Mouse (Mus musculus) MEL (cell line): ENCODE measurements around the gene Vti1b. TPM values are rescaled to one million over a fixed set of nuclear protein-coding genes. Genes with fewer than 3 reads are reported as not detected.

ENCODE experiments used
- DNase-seq: peaks from one replicate; pipeline ENCODE4 v3.0.0; 2011; ENCODE audit warnings: low read depth, low spot score
- H3K27ac ChIP-seq: 2 replicates; pipeline ENCODE4 v1.5.1; 2012; ENCODE audit warnings: low read depth, mild to moderate bottlenecking, control low read depth, low read length, moderate library complexity; ENCODE audit not compliant: control insufficient read depth
- H3K27me3 ChIP-seq, 2 experiments: fragments of 150-350 bp in 1 of 2; sonication (generic) in 1 of 2; 2 replicates each; pipeline ENCODE4 v1.6.1; 2012; ENCODE audit warnings: low read length in 2 of 2, mild to moderate bottlenecking in 2 of 2, improper control_type of control experiment in 1 of 2, moderate library complexity in 1 of 2; ENCODE audit not compliant: insufficient read depth in 2 of 2, control insufficient read depth in 1 of 2
- H3K36me3 ChIP-seq, 2 experiments: 2 replicates each; pipeline ENCODE4 v1.6.1; 2012 to 2014; ENCODE audit warnings: low read length in 2 of 2, improper control_type of control experiment in 1 of 2, inconsistent platforms in 1 of 2, mild to moderate bottlenecking in 1 of 2; ENCODE audit not compliant: insufficient read depth in 2 of 2, control insufficient read depth in 1 of 2
- H3K4me1 ChIP-seq, 2 experiments: fragments of 150-350 bp in 1 of 2; sonication (generic) in 1 of 2; 2 replicates each; pipeline ENCODE4 v1.6.1; 2012; ENCODE audit warnings: low read length in 2 of 2, improper control_type of control experiment in 1 of 2, mild to moderate bottlenecking in 1 of 2; ENCODE audit not compliant: insufficient read depth in 2 of 2, control insufficient read depth in 1 of 2
- H3K4me3 ChIP-seq, 2 experiments: fragments of 150-350 bp in 1 of 2; sonication (generic) in 1 of 2; 2 replicates each; pipeline ENCODE4 v1.5.1; 2012; ENCODE audit warnings: low read depth in 2 of 2, low read length in 2 of 2, mild to moderate bottlenecking in 2 of 2, moderate library complexity in 2 of 2, control low read depth in 1 of 2, improper control_type of control experiment in 1 of 2; ENCODE audit not compliant: control insufficient read depth in 1 of 2, insufficient read depth in 1 of 2
- H3K79me2 ChIP-seq: 2 replicates; pipeline ENCODE4 v1.6.1; 2012; ENCODE audit warnings: mild to moderate bottlenecking, low read length, moderate library complexity; ENCODE audit not compliant: control insufficient read depth, poor library complexity, insufficient read depth
- H3K9ac ChIP-seq: 2 replicates; pipeline ENCODE4 v1.6.1; 2012; ENCODE audit warnings: low read depth, mild to moderate bottlenecking, control low read depth, low read length, moderate library complexity; ENCODE audit not compliant: control insufficient read depth, poor library complexity, severe bottlenecking
- H3K9me3 ChIP-seq: fragments of 150-350 bp; sonication (generic); replicated peaks from 2 replicates; pipeline ENCODE4 v1.6.1; 2012; ENCODE audit warnings: mild to moderate bottlenecking, low read length, improper control_type of control experiment, moderate library complexity; ENCODE audit not compliant: insufficient read depth
- BHLHE40 ChIP-seq: IDR thresholded peaks from 2 replicates; pipeline ENCODE4 v1.6.1; 2012; ENCODE audit warnings: low read depth, mild to moderate bottlenecking, inconsistent platforms, low read length, improper control_type of control experiment, borderline replicate concordance
- EP300 ChIP-seq, 2 experiments: IDR thresholded peaks; 2 replicates each; pipeline ENCODE4 v1.6.1; 2011; ENCODE audit warnings: improper control_type of control experiment in 2 of 2, low read length in 2 of 2, low read depth in 1 of 2, mild to moderate bottlenecking in 1 of 2
- ETS1 ChIP-seq: IDR thresholded peaks from 2 replicates; pipeline ENCODE4 v1.6.1; 2012; ENCODE audit warnings: low read depth, mild to moderate bottlenecking, inconsistent platforms, low read length, improper control_type of control experiment, moderate library complexity
- HCFC1 ChIP-seq: IDR thresholded peaks from 2 replicates; pipeline ENCODE4 v1.6.1; 2012; ENCODE audit warnings: low read depth, mild to moderate bottlenecking, inconsistent platforms, low read length, improper control_type of control experiment, moderate library complexity
- JUND ChIP-seq: IDR thresholded peaks from 2 replicates; pipeline ENCODE4 v1.6.1; 2011; ENCODE audit warnings: low read depth, mild to moderate bottlenecking, improper control_type of control experiment, low read length
- MAFK ChIP-seq: IDR thresholded peaks from 2 replicates; pipeline ENCODE4 v1.6.1; 2011; ENCODE audit warnings: low read depth, mild to moderate bottlenecking, low read length, improper control_type of control experiment, borderline replicate concordance
- MAX ChIP-seq: IDR thresholded peaks from 2 replicates; pipeline ENCODE4 v1.6.1; 2011; ENCODE audit warnings: low read length, improper control_type of control experiment
- MEF2A ChIP-seq: IDR thresholded peaks from 2 replicates; pipeline ENCODE4 v1.6.1; 2014; ENCODE audit warnings: low read depth, mild to moderate bottlenecking, inconsistent platforms, low read length, improper control_type of control experiment; ENCODE audit not compliant: poor library complexity, insufficient replicate concordance, severe bottlenecking; ENCODE audit errors: extremely low read depth
- NELFE ChIP-seq: IDR thresholded peaks from 2 replicates; pipeline ENCODE4 v1.6.1; 2011; ENCODE audit warnings: low read depth, low read length, improper control_type of control experiment
- POLR2A ChIP-seq, 2 experiments: IDR thresholded peaks; 2 replicates each; pipeline ENCODE4 v1.6.1; 2011 to 2012; ENCODE audit warnings: low read length in 2 of 2, mild to moderate bottlenecking in 2 of 2, control low read depth in 1 of 2, improper control_type of control experiment in 1 of 2, low read depth in 1 of 2, moderate library complexity in 1 of 2; ENCODE audit not compliant: control insufficient read depth in 1 of 2, insufficient read depth in 1 of 2, poor library complexity in 1 of 2
- POLR2AphosphoS2 ChIP-seq: IDR thresholded peaks from 2 replicates; pipeline ENCODE4 v1.6.1; 2011; ENCODE audit warnings: low read length, improper control_type of control experiment
- SIN3A ChIP-seq: IDR thresholded peaks from 2 replicates; pipeline ENCODE4 v1.6.1; 2012; ENCODE audit warnings: low read length, improper control_type of control experiment, inconsistent platforms
- TBP ChIP-seq: IDR thresholded peaks from 2 replicates; pipeline ENCODE4 v1.8.0; 2011; ENCODE audit warnings: low read depth, low read length, improper control_type of control experiment
- USF1 ChIP-seq: IDR thresholded peaks from 2 replicates; pipeline ENCODE4 v1.6.1; 2014; ENCODE audit warnings: low read depth, mild to moderate bottlenecking, inconsistent platforms, low read length, improper control_type of control experiment, moderate library complexity
- USF2 ChIP-seq, 2 experiments: IDR thresholded peaks; 2 replicates each; pipeline ENCODE4 v1.6.1; 2011 to 2012; ENCODE audit warnings: improper control_type of control experiment in 2 of 2, low read length in 2 of 2, borderline replicate concordance in 1 of 2, inconsistent platforms in 1 of 2, low read depth in 1 of 2, mild to moderate bottlenecking in 1 of 2; ENCODE audit not compliant: insufficient read depth in 1 of 2
- ZC3H11A ChIP-seq: IDR thresholded peaks from 2 replicates; pipeline ENCODE4 v1.6.1; 2012; ENCODE audit warnings: low read depth, mild to moderate bottlenecking, inconsistent platforms, low read length, improper control_type of control experiment
- ZKSCAN1 ChIP-seq: IDR thresholded peaks from 2 replicates; pipeline ENCODE4 v1.6.1; 2012; ENCODE audit warnings: low read depth, mild to moderate bottlenecking, inconsistent platforms, low read length, improper control_type of control experiment, moderate library complexity
- ZNF384 ChIP-seq: IDR thresholded peaks from 2 replicates; pipeline ENCODE4 v1.6.1; 2012; ENCODE audit warnings: low read depth, mild to moderate bottlenecking, inconsistent platforms, low read length, improper control_type of control experiment
- polyA plus RNA-seq, 2 experiments: library from polyadenylated mRNA; stranded (reverse) in 1 of 2; unstranded in 1 of 2; fragments of >175 nt in 1 of 2; fragments of >200 nt in 1 of 2; gene quantifications; 2 replicates each; pipeline versions ENCODE4 v1.2.1 to v1.2.4; 2012; ENCODE audit warnings: low replicate concordance in 2 of 2, low read depth in 1 of 2; ENCODE audit not compliant: insufficient read length in 2 of 2, insufficient read depth in 1 of 2, missing spikeins in 1 of 2
- total RNA-seq: library from RNA; depleted of rRNA; stranded (reverse); fragments of 300-350 nt; gene quantifications from 2 replicates; pipeline ENCODE4 v1.2.3, GENCODE M21; 2012

Vti1b gene
- total and polyA plus RNA-seq, 3 experiments: 54.3 to 69.8 TPM; not detected in 1

DNA sequence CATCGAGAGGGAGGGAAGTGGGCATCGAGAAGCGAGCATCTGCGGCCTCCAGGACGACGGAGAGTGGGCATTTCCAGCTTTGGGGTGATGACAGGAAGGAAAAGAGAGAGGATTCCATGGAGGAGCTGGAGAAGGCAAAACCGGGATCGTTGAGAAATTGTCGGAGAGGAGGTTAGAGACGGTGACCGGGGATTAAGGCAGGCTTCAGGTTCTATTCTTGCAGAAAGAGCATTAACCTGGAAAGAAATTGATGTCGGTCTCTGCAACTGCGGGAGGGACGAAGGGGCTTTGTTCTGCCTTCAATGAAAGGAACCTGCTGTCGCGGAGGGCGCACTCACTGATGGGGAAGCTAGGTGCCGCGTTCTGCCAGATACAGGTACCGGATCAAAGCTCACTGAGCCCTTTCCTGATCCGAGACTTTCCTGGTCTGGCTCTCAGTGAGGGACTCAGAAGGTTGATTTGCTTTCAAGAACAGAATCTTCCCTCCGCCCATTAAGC, 41.2 kb downstream of the Vti1b start:
- Histone ChIP-seq H3K79me2 (no peaks in the 10 kb centered on the region), H3K4me3 (no peak overlapping the region), H3K36me3 (no peaks in the 10 kb centered on the region), H3K9ac (no peak overlapping the region), H3K27ac (no peak overlapping the region), H3K27me3 (peaks cover 3 to 12% of the 10 kb centered on the region in 2 experiments), H3K9me3 (no peaks in the 10 kb centered on the region), H3K4me1 (no peaks in the 10 kb centered on the region)
- no peak for DNase-seq
- TF ChIP-seq JUND (no peak), TBP (no peak), MEF2A (no peak), MAX (no peak), POLR2AphosphoS2 (no peak), ZKSCAN1 (no peak), ZC3H11A (no peak), SIN3A (no peak), USF2 (IDR thresholded peaks at IDR 0.05; ENCODE audit: borderline replicate concordance in 1 of 2, insufficient read depth in 1 of 2, low read depth in 1 of 2, low read length in 2 of 2) (no peak), ETS1 (no peak), BHLHE40 (no peak), POLR2A (IDR thresholded peaks at IDR 0.05; ENCODE audit: control insufficient read depth in 1 of 2, insufficient read depth in 1 of 2, low read depth in 1 of 2, low read length in 2 of 2, poor library complexity in 1 of 2) (no peak), USF1 (no peak), HCFC1 (no peak), ZNF384 (no peak), NELFE (no peak), EP300 (IDR thresholded peaks at IDR 0.05; ENCODE audit: low read depth in 1 of 2, low read length in 2 of 2) (no peak), MAFK (no peak)

DNA sequence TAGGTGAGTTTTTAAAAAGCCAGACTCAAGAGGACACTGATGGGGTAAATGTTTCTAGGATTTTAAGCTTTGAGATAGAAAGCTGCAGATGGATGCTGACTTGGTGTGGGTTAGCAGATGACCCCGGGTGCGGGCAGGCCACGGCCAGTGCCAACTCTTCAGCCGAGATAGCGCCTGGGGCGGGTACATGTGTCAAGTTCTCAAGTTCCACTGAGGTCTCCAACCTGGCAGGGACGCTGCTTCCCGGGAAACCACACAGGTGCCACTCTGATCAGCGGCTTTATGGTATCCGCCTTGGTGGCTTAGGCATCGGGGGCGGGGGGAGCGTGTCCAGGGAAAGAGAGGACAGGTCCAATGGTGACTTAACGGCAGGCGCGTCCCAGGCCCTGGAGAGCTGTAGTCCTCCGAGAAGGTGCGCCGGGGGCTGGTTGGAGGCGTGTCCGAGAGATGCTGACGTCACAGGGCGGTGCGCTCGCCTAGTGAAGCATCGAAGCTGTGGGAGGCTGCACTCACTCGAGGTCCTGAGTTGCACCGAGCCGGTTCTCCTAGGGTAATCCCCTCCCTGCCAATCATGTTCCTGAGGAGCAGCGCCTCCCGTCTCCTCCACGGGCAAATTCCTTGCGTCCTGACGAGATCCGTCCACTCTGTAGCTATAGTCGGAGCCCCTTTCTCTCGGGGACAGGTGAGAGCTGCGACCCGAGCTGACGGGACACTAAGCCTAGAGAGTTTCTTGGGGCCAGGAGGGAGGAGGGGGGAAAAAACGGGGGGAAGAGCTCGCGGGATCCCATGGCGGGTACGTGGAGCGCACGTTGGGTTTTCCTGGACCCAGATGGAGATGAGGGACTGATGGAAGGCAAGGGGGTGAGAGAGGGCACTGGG, 41.9 kb downstream of the Vti1b start, which contains the start of gene Arg2:
TSS of gene Arg2 (plus strand) at position 479 of the 879 bp plus-strand sequence.
- Histone ChIP-seq H3K4me3 (no peak within 1 kb of the TSS), H3K27ac (no peak within 1 kb of the TSS), H3K36me3 (no peaks in the 10 kb centered on the region), H3K79me2 (no peaks in the 10 kb centered on the region), H3K4me1 (no peaks in the 10 kb centered on the region), H3K9ac (no peak within 1 kb of the TSS), H3K27me3 (peaks cover 3 to 12% of the 10 kb centered on the region in 2 experiments), H3K9me3 (no peaks in the 10 kb centered on the region)
- DNase-seq: no peak
- no peak for TF ChIP-seq USF2 (IDR thresholded peaks at IDR 0.05; ENCODE audit: borderline replicate concordance in 1 of 2, insufficient read depth in 1 of 2, low read depth in 1 of 2, low read length in 2 of 2)
